Mouse (Mus musculus) gastrocnemius, adult 8-10 months (tissue): ENCODE measurements at regions not wholly inside any gene's neighbourhood (a gene's known extent, or its start where the extent isn't known, plus 50 kb on each side); places are given as distances from the start of the nearest gene placed in this dataset.
A peak's percentile ranks its signal among the peaks of the same experiment; 100 is the strongest.
"Not testable (repeated sequence)": the region's sequence is repeated elsewhere in the genome, so short reads cannot be mapped to it uniquely, and the experiment has no call there.

Source experiments
- DNase-seq, 2 experiments: peaks; one replicate each; pipeline ENCODE4 v3.0.0; 2022; ENCODE audit warnings: low spot score in 2 of 2

DNA sequence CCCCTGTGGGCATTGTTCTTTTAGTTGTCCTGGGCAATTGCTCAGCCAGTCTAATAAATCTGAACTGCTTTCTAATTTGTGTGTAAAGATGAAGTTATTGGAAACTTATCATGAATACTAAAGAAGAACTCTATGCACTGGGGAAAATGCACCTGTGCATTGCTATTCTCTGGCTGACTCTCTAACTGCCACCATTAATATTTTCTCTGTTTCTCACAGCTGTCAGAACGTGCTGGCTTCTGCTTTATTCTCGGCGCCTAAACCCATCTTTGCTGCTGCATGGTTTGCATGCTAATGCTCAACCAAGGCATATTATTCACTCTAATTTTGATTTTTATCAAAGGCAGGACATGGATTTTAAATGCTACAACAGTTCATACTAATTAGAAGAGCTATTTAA lies 128.9 kb upstream of the Gm527 start:
- DNase-seq = no peak

DNA sequence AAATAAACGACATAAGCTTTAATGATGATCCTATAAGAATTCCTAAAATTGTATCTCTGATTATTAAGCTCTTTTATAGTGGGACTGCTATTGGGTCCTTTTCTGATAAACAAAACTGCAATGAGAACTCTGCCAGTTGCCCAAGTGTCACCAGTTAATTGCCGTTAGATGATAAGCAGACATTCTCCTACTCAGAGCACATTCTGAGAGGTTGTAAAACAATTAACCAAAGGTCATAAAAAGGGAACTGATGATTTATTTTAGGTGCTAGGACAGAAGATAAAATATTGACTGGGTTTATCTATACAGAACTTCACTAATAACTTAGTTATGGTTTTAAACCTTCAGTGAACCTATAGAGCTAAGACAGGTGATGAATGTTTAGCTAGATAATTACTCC lies 109.2 kb upstream of the Gm527 start:
- not testable (repeated sequence) for DNase-seq

DNA sequence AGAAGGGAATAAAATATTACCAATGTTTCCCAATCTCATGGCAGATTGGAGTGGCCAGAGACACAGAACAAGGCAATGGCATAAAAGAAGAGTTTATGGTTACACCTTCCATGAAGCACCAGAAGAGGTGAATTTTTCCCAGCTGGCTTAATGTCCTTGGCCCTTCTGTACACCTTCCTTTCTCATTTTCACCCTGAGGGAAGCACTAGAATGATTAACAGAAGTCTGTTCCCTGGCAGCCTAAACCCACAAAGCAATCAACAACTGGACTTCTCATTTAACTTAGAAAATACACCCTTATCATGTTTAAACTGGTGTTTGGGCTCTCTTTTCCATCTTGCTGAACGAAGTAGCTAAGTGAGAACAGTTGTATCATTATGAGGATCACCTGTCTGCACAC lies 107.6 kb upstream of the Gm527 start:
- DNase-seq = no peak

DNA sequence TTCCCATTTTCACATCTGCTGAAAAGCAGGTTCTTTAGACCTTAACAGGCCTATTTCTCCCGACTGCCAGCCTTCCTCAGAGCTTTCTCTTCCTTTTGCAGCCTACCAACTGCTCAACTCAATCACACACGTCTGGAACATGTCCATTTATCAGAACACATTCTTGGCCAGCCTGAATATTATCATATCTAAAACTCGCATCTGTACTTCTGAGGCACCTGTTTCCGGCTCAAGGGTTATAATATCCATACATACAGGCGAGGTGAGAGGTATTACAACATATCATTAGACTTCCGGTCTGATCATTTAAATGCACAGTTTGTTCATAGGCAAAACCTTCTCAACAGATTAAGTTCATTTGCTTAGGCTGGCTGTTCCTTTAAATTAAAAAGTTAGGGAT lies 101.8 kb upstream of the Gm527 start:
- DNase-seq = no peak

DNA sequence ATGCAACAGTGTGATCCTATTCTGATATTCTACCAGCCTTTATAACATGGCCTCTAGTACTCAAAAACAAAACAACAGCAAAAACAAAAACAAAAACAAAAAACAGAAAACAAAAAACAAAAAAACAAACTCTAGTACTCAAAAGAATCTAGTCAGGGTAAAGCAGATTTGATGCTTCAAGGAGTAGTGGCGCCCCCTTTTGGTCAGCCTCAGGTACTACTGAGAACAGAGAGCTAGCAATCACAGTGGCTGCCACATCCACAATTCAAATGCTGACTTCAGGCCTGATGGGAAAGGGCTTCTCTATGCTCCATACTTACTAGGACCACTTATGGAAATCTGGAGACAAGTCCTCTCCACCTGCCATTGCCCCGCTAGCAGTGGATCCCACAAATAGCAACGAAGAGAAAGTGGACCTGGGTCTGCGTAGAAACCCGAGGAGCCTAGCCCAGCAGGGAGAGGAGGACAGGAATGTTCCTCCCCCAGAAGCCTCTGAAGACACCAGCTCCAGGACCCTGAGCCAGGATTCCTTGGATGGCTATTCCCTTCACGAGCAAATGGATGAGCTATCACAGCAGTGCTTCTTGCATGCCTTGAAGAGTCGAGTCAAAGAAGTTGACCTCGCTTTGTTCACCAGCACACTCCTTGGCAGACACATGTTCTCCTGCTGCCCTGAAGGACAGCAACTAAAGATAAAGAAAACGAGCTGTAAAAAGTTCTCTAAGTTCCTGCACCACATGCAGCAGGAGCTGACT lies 100.5 kb upstream of the Gm527 start:
- DNase-seq = peak in 1 of 2 experiments; percentile 5

DNA sequence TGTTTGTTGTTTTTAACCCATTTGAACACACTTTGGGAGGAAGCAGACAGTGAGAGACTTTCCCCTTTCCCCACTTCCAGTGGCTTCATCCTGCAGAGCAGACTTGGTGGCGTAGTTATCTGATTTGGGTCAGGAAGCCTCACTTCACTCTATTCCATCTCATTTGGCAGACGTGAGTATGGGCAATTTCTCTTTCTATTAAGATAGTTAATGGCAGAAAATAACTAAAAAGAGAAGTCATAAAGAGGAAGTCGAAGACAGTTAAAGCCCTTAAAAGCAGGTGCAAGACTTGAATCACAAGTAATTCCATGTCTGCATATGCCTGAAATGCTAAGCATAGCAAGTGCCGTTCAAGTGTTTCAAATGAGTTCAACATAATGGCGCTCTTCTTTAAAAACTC lies 97.0 kb upstream of the Gm527 start:
- DNase-seq = no peak

DNA sequence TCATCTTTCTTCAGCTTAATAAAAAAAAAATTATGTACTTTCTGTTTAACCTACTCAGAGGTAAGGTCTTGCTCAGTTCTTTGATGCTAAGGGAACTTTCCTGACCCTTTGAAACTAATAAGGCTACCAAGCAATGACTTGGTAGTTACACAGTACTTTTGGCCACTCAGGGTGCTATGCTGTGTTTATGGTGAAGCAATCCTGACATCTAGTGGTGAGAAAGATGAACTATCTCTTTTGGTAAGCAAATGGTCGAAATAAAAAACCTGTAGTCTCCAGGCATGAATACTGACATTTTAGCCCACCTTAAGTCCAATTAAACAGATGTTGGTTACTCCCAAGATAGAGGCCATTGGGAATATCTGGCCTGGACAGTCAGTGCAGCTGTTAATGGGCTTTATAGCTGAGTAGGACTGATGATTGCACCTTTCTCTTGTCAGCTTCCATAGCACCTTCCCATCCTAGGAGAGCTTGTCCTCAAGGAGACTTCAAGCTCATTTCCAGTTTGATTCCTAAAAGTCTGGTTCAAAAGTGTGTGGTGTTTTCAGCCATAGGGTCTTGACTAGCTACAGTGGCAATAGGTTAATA lies 88.0 kb upstream of the Gm527 start:
- no peak for DNase-seq

DNA sequence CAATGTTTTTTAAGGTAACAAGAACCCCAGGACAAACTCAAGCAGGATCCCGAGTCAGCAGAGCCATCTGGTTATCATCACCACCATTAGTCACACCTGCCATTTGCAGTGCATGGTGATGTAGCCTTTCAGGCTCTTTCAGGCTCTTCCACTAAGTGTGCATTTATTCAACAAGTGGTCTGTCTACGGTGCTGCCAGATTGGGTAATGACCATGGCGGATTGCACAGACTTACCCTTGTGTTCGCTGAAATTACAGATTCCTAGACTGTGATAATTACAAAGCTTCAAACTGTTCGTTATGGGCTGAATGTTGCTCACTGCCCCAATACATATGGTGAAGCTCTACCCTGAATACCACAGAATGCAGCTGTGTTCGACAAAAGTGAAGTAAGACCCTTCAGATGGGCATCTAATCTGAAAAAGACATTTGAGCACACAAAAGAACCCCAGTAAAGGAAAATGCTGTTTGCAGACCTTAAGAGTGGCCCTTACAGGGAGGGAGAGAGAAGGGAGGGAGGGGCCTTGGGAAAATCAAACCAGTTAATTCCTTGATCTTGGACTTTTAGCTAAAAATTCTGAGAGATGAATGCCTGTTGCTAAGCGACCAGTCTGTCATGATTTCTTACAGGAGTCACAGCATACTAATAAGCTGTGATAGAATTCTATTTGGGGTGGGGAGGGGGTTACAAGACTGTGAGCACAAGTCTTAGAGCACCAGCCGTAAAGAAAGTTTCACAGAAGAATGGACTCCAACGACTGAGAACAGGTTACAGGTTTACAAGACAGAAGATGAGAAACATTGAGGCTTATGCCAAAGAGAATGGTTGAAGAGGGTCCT lies 85.2 kb upstream of the Gm527 start:
- DNase-seq = no peak

DNA sequence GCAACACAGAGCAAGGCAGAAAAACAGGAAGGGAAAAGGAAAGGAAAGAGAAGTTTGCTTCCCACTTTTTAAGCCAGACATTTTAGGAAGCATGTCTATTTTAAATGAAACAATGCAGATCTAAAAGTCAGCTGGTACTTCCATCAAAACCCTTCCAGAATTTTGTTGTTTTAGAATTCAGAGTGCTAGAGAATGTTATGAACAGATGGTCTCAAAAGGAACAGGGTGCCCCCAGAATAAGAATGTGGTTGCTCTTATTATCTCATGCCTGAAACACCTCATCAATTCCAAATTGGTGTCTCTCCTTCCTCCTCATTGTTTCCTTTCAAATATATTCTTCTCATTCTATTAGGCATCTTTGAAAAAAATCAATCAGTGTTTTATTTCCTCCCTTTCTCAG lies 60.0 kb upstream of the Gm527 start:
- DNase-seq = no peak
